Mouse (Mus musculus) kidney, embryonic 14.5 days (tissue): ENCODE measurements around the gene Drd3. TPM values are rescaled to one million over a fixed set of nuclear protein-coding genes. Genes with fewer than 3 reads are reported as not detected.

Experiments
- ATAC-seq: fragments of 200-750 bp; cut with Nextera tagmentation; 2 replicates; pipeline ENCODE4 v1.8.0; 2017; ENCODE audit warnings: moderate number of reproducible peaks, mild to moderate bottlenecking, moderate TSS enrichment, moderate library complexity; ENCODE audit not compliant: low FRiP score, low TSS enrichment
- H3K27ac ChIP-seq: fragments of 300-500 bp; sonication (generic); 2 replicates; pipeline ENCODE4 v1.5.1; 2014; ENCODE audit warnings: low read depth, mild to moderate bottlenecking, low read length, moderate library complexity, mixed read lengths
- H3K27me3 ChIP-seq: fragments of 300-500 bp; sonication (generic); 2 replicates; pipeline ENCODE4 v1.6.1; 2014; ENCODE audit warnings: mild to moderate bottlenecking, low read length; ENCODE audit not compliant: control insufficient read depth, insufficient read depth
- H3K36me3 ChIP-seq: fragments of 300-500 bp; sonication (generic); 2 replicates; pipeline ENCODE4 v1.6.1; 2014; ENCODE audit warnings: low read length, mixed read lengths; ENCODE audit not compliant: control insufficient read depth, insufficient read depth
- H3K4me1 ChIP-seq: fragments of 300-500 bp; sonication (generic); 2 replicates; pipeline ENCODE4 v1.6.1; 2014; ENCODE audit warnings: low read length, mixed read lengths; ENCODE audit not compliant: control insufficient read depth, insufficient read depth
- H3K4me2 ChIP-seq: fragments of 300-500 bp; sonication (generic); replicated peaks from 2 replicates; pipeline ENCODE4 v1.6.1; 2014; ENCODE audit warnings: low read depth, mild to moderate bottlenecking, low read length
- H3K4me3 ChIP-seq: fragments of 300-500 bp; sonication (generic); 2 replicates; pipeline ENCODE4 v1.5.1; 2014; ENCODE audit warnings: mild to moderate bottlenecking, low read length
- H3K9ac ChIP-seq: fragments of 300-500 bp; sonication (generic); 2 replicates; pipeline ENCODE4 v1.6.1; 2014; ENCODE audit warnings: low read depth, mild to moderate bottlenecking, low read length, moderate library complexity
- H3K9me3 ChIP-seq: fragments of 300-500 bp; sonication (generic); 2 replicates; pipeline ENCODE4 v1.6.1; 2016; ENCODE audit warnings: low read length; ENCODE audit not compliant: control insufficient read depth
- WGBS: fragments of 180-500 bp; shearing (Covaris S2); extraction: QIAGEN DNeasy Blood & Tissue Kit; methylation state at CpG from one replicate; pipeline ENCODE4 v1.1.7; 2014; 5-methylcytosine and 5-hydroxymethylcytosine counted together
- polyA plus RNA-seq: library from polyadenylated mRNA; unstranded; fragments of >200 nt; fragmentation: Nextera tagmentation; extraction: Ambion mirVana; gene quantifications from 2 replicates; pipeline ENCODE4 v1.2.1, GENCODE M21; 2014

Gene Drd3
- 0.19 TPM in 1 of 2 replicates, not detected in the other for polyA plus RNA-seq

- 10% methylated on average over 7 of the region's 7 CpGs for WGBS
- Histone ChIP-seq H3K27ac (no peak within 1 kb of the TSS), H3K4me1 (no peaks in the 10 kb centered on the region), H3K9me3 (no peaks in the 10 kb centered on the region), H3K4me2 (no peak within 1 kb of the TSS), H3K27me3 (no peaks in the 10 kb centered on the region), H3K9ac (no peak within 1 kb of the TSS), H3K4me3 (no peak within 1 kb of the TSS), H3K36me3 (no peaks in the 10 kb centered on the region)
- no peak for ATAC-seq
Observed at GRCm38 (mm10) chr16:43753751-43754150, at the start of gene Drd3. Gene Drd3, plus strand, starts transcription at chr16:43754026.

- ATAC-seq: 0 out of 2 replicates have a peak, but pooled peaks have one; percentile 32
- WGBS: 46% methylated on average over 13 of the region's 13 CpGs
- peak overlapping the region; percentile 8 for H3K4me2 ChIP-seq
- H3K36me3 ChIP-seq: no peaks in the 10 kb centered on the region
- no peak overlapping the region for H3K4me3 ChIP-seq
- H3K9ac ChIP-seq: no peak overlapping the region
- H3K4me1 ChIP-seq: no peaks in the 10 kb centered on the region
- no peaks in the 10 kb centered on the region for H3K9me3 ChIP-seq
- H3K27me3 ChIP-seq: no peaks in the 10 kb centered on the region
- no peak overlapping the region for H3K27ac ChIP-seq
Observed at GRCm38 (mm10) chr16:43708335-43709061, 45.3 kb upstream of the Drd3 start.

GRCm38 (mm10) chr16:43709062-43709413 is 44.8 kb upstream of the Drd3 start:
- Histone ChIP-seq H3K9me3 (no peaks in the 10 kb centered on the region), H3K27ac (no peak overlapping the region), H3K36me3 (no peaks in the 10 kb centered on the region), H3K4me3 (no peak overlapping the region), H3K9ac (no peak overlapping the region), H3K4me2 (peak overlapping the region; percentile 8), H3K4me1 (no peaks in the 10 kb centered on the region), H3K27me3 (no peaks in the 10 kb centered on the region)
- ATAC-seq: peak; percentile 71; the same call in 1 of the 2 replicates
- WGBS: 50% methylated on average over 15 of the region's 15 CpGs

GRCm38 (mm10) chr16:43709432-43710133 is 44.2 kb upstream of the Drd3 start:
- 42% methylated on average over 9 of the region's 9 CpGs for WGBS
- Histone ChIP-seq H3K36me3 (no peaks in the 10 kb centered on the region), H3K27me3 (no peaks in the 10 kb centered on the region), H3K4me2 (peak overlapping the region; percentile 8; the same call in 1 of the 2 replicates), H3K4me1 (no peaks in the 10 kb centered on the region), H3K9me3 (no peaks in the 10 kb centered on the region), H3K27ac (no peak overlapping the region), H3K4me3 (no peak overlapping the region), H3K9ac (no peak overlapping the region)
- ATAC-seq: no peak

GRCm38 (mm10) chr16:43710134-43710475 is 43.7 kb upstream of the Drd3 start:
- no peak overlapping the region for H3K4me3 ChIP-seq
- ATAC-seq: no peak
- H3K4me1 ChIP-seq: no peaks in the 10 kb centered on the region
- H3K4me2 ChIP-seq: no peak overlapping the region
- H3K36me3 ChIP-seq: no peaks in the 10 kb centered on the region
- H3K9ac ChIP-seq: no peak overlapping the region
- H3K27me3 ChIP-seq: no peaks in the 10 kb centered on the region
- no peak overlapping the region for H3K27ac ChIP-seq
- H3K9me3 ChIP-seq: no peaks in the 10 kb centered on the region
- 56% methylated on average over 6 of the region's 6 CpGs for WGBS

GRCm38 (mm10) chr16:43710651-43711050 is 43.2 kb upstream of the Drd3 start:
- H3K4me2 ChIP-seq: no peak overlapping the region
- no peaks in the 10 kb centered on the region for H3K27me3 ChIP-seq
- no peak overlapping the region for H3K4me3 ChIP-seq
- no peaks in the 10 kb centered on the region for H3K36me3 ChIP-seq
- WGBS: 80% methylated on average over 11 of the region's 11 CpGs
- H3K27ac ChIP-seq: no peak overlapping the region
- no peak for ATAC-seq
- no peaks in the 10 kb centered on the region for H3K4me1 ChIP-seq
- H3K9me3 ChIP-seq: no peaks in the 10 kb centered on the region
- H3K9ac ChIP-seq: no peak overlapping the region

- H3K4me3 ChIP-seq: no peak overlapping the region
- no peaks in the 10 kb centered on the region for H3K36me3 ChIP-seq
- H3K9me3 ChIP-seq: no peaks in the 10 kb centered on the region
- no peak for ATAC-seq
- WGBS: 97% methylated on average over 7 of the region's 7 CpGs
- H3K27ac ChIP-seq: no peak overlapping the region
- no peaks in the 10 kb centered on the region for H3K27me3 ChIP-seq
- H3K9ac ChIP-seq: no peak overlapping the region
- no peak overlapping the region for H3K4me2 ChIP-seq
- H3K4me1 ChIP-seq: no peaks in the 10 kb centered on the region
Observed at GRCm38 (mm10) chr16:43711361-43711760, 42.5 kb upstream of the Drd3 start.

GRCm38 (mm10) chr16:43724444-43724843 is 29.4 kb upstream of the Drd3 start:
- Histone ChIP-seq H3K9ac (no peak overlapping the region), H3K36me3 (no peaks in the 10 kb centered on the region), H3K4me3 (no peak overlapping the region), H3K27me3 (no peaks in the 10 kb centered on the region), H3K27ac (no peak overlapping the region), H3K9me3 (peaks cover 3% of the 10 kb centered on the region; the same call in 1 of the 2 replicates), H3K4me1 (no peaks in the 10 kb centered on the region), H3K4me2 (no peak overlapping the region)
- ATAC-seq: no peak
- 67% methylated on average over 3 of the region's 3 CpGs for WGBS

GRCm38 (mm10) chr16:43729506-43730221 is 24.2 kb upstream of the Drd3 start:
- ATAC-seq: no peak
- H3K4me3 ChIP-seq: no peak overlapping the region
- WGBS: 88% methylated on average over 8 of the region's 8 CpGs

More at GRCm38 (mm10) chr16:43729506-43730221, 24.2 kb upstream of the Drd3 start:
- Histone ChIP-seq H3K4me2 (no peak overlapping the region), H3K27ac (no peak overlapping the region), H3K9ac (no peak overlapping the region), H3K4me1 (no peaks in the 10 kb centered on the region), H3K9me3 (no peaks in the 10 kb centered on the region), H3K27me3 (no peaks in the 10 kb centered on the region), H3K36me3 (no peaks in the 10 kb centered on the region)
